Mouse (Mus musculus): ENCODE data around the gene Pard3b. TPM values are rescaled to one million over a fixed set of nuclear protein-coding genes. Genes with fewer than 3 reads are reported as not detected.

Gene Pard3b
- polyA plus RNA-seq, 2 experiments: 0.44 to 1.4 TPM

- Histone ChIP-seq H3K4me2 (ENCODE audit: low read depth) (no peak overlapping the region), H3K4me1 (replicated peaks; ENCODE audit: control insufficient read depth in 2 of 2, insufficient read depth in 2 of 2, low read length in 1 of 2) (no peaks in the 10 kb centered on the region), H3K9me3 (ENCODE audit: control insufficient read depth, low read length) (no peaks in the 10 kb centered on the region), H3K36me3 (replicated peaks; ENCODE audit: control insufficient read depth, insufficient read depth, low read depth) (no peaks in the 10 kb centered on the region), H3K27me3 (ENCODE audit: control insufficient read depth, insufficient read depth, low read length) (no peaks in the 10 kb centered on the region), H3K4me3 (ENCODE audit: insufficient read depth in 1 of 2, low read depth in 2 of 2, low read length in 2 of 2) (no peak overlapping the region), H3K9ac (replicated peaks) (no peak overlapping the region), H3K27ac (no peak overlapping the region)
- no peak for ATAC-seq (ENCODE audit: insufficient read depth)
- TF ChIP-seq CTCF (IDR thresholded peaks at IDR 0.05; ENCODE audit: low read depth): no peak
- no peak for TF ChIP-seq EP300 (IDR thresholded peaks at IDR 0.05; ENCODE audit: low read depth)
- DNase-seq (ENCODE audit: low read depth in 3 of 3, low spot score in 3 of 3): no peak
- 51% methylated on average over 3 of the region's 3 CpGs for WGBS (ENCODE audit: insufficient replicate concordance)
Measured at GRCm38 (mm10) chr1:62437493-62437892, 798.9 kb downstream of the Pard3b start.

- no peaks in the 10 kb centered on the region for H3K4me1 ChIP-seq (replicated peaks; ENCODE audit: control insufficient read depth in 2 of 2, insufficient read depth in 2 of 2, low read length in 1 of 2)
- no peak overlapping the region for H3K4me3 ChIP-seq (ENCODE audit: insufficient read depth in 1 of 2, low read depth in 2 of 2, low read length in 2 of 2)
- TF ChIP-seq EP300 (IDR thresholded peaks at IDR 0.05; ENCODE audit: low read depth): no peak
- no peak for TF ChIP-seq CTCF (IDR thresholded peaks at IDR 0.05; ENCODE audit: low read depth)
- no peak overlapping the region for H3K9ac ChIP-seq (replicated peaks)
- no peaks in the 10 kb centered on the region for H3K27me3 ChIP-seq (ENCODE audit: control insufficient read depth, insufficient read depth, low read length)
- H3K27ac ChIP-seq: no peak overlapping the region
- DNase-seq (ENCODE audit: low read depth in 3 of 3, low spot score in 3 of 3): no peak
- H3K36me3 ChIP-seq (replicated peaks; ENCODE audit: control insufficient read depth, insufficient read depth, low read depth): no peaks in the 10 kb centered on the region
- ATAC-seq (ENCODE audit: insufficient read depth): no peak
- no peak overlapping the region for H3K4me2 ChIP-seq (ENCODE audit: low read depth)
- WGBS (ENCODE audit: insufficient replicate concordance): 64% methylated on average over 3 of the region's 3 CpGs
- H3K9me3 ChIP-seq (ENCODE audit: control insufficient read depth, low read length): no peaks in the 10 kb centered on the region
Measured at GRCm38 (mm10) chr1:62444406-62444805, 805.8 kb downstream of the Pard3b start.

- Histone ChIP-seq H3K4me1 (replicated peaks; ENCODE audit: control insufficient read depth in 2 of 2, insufficient read depth in 2 of 2, low read length in 1 of 2) (no peaks in the 10 kb centered on the region), H3K27ac (no peak overlapping the region), H3K27me3 (ENCODE audit: control insufficient read depth, insufficient read depth, low read length) (no peaks in the 10 kb centered on the region), H3K4me3 (ENCODE audit: insufficient read depth in 1 of 2, low read depth in 2 of 2, low read length in 2 of 2) (no peak overlapping the region), H3K36me3 (replicated peaks; ENCODE audit: control insufficient read depth, insufficient read depth, low read depth) (no peaks in the 10 kb centered on the region), H3K9ac (replicated peaks) (no peak overlapping the region), H3K9me3 (ENCODE audit: control insufficient read depth, low read length) (no peaks in the 10 kb centered on the region), H3K4me2 (ENCODE audit: low read depth) (no peak overlapping the region)
- no peak for DNase-seq (ENCODE audit: low read depth in 3 of 3, low spot score in 3 of 3)
- no peak for ATAC-seq (ENCODE audit: insufficient read depth)
- TF ChIP-seq EP300 (IDR thresholded peaks at IDR 0.05; ENCODE audit: low read depth) (no peak), CTCF (IDR thresholded peaks at IDR 0.05; ENCODE audit: low read depth) (no peak)
- WGBS (ENCODE audit: insufficient replicate concordance): 43% methylated on average over 1 of the region's 1 CpGs
Measured at GRCm38 (mm10) chr1:62446818-62447217, 808.2 kb downstream of the Pard3b start.

GRCm38 (mm10) chr1:62449193-62449875 is 810.7 kb downstream of the Pard3b start:
- no peak for TF ChIP-seq CTCF (IDR thresholded peaks at IDR 0.05; ENCODE audit: low read depth)
- no peak for TF ChIP-seq EP300 (IDR thresholded peaks at IDR 0.05; ENCODE audit: low read depth)
- Histone ChIP-seq H3K4me1 (replicated peaks; ENCODE audit: control insufficient read depth in 2 of 2, insufficient read depth in 2 of 2, low read length in 1 of 2) (no peaks in the 10 kb centered on the region), H3K9ac (replicated peaks) (no peak overlapping the region), H3K27me3 (ENCODE audit: control insufficient read depth, insufficient read depth, low read length) (no peaks in the 10 kb centered on the region), H3K4me2 (ENCODE audit: low read depth) (no peak overlapping the region), H3K4me3 (ENCODE audit: insufficient read depth in 1 of 2, low read depth in 2 of 2, low read length in 2 of 2) (no peak overlapping the region), H3K9me3 (ENCODE audit: control insufficient read depth, low read length) (no peaks in the 10 kb centered on the region), H3K27ac (no peak overlapping the region), H3K36me3 (replicated peaks; ENCODE audit: control insufficient read depth, insufficient read depth, low read depth) (no peaks in the 10 kb centered on the region)
- DNase-seq (ENCODE audit: low read depth in 3 of 3, low spot score in 3 of 3) (no peak), ATAC-seq (ENCODE audit: insufficient read depth) (no peak)
- 55% methylated on average over 7 of the region's 7 CpGs for WGBS (ENCODE audit: insufficient replicate concordance)

GRCm38 (mm10) chr1:62465536-62465935 is 826.9 kb downstream of the Pard3b start:
- no peaks in the 10 kb centered on the region for H3K9me3 ChIP-seq (ENCODE audit: control insufficient read depth, low read length)
- no peak overlapping the region for H3K9ac ChIP-seq (replicated peaks)
- H3K4me1 ChIP-seq (replicated peaks; ENCODE audit: control insufficient read depth in 2 of 2, insufficient read depth in 2 of 2, low read length in 1 of 2): peaks cover 0 to 2% of the 10 kb centered on the region in 2 experiments; a peak in 1 of 4 replicates
- no peak for DNase-seq (ENCODE audit: low read depth in 3 of 3, low spot score in 3 of 3)
- ATAC-seq (ENCODE audit: insufficient read depth): no peak
- no peak overlapping the region for H3K4me2 ChIP-seq (ENCODE audit: low read depth)
- no peaks in the 10 kb centered on the region for H3K36me3 ChIP-seq (replicated peaks; ENCODE audit: control insufficient read depth, insufficient read depth, low read depth)
- H3K27me3 ChIP-seq (ENCODE audit: control insufficient read depth, insufficient read depth, low read length): no peaks in the 10 kb centered on the region
- no peak overlapping the region for H3K4me3 ChIP-seq (ENCODE audit: insufficient read depth in 1 of 2, low read depth in 2 of 2, low read length in 2 of 2)
- H3K27ac ChIP-seq: no peak overlapping the region
- TF ChIP-seq EP300 (IDR thresholded peaks at IDR 0.05; ENCODE audit: low read depth) (no peak), CTCF (IDR thresholded peaks at IDR 0.05; ENCODE audit: low read depth) (no peak)
- WGBS (ENCODE audit: insufficient replicate concordance): 53% methylated on average over 8 of the region's 8 CpGs
